Mouse (Mus musculus): ENCODE measurements at regions not wholly inside any gene's neighbourhood (a gene's known extent, or its start where the extent isn't known, plus 50 kb on each side); places are given as distances from the start of the nearest gene placed in this dataset.
"Not testable (repeated sequence)": the region's sequence is repeated elsewhere in the genome, so short reads cannot be mapped to it uniquely, and the experiment has no call there.

DNA sequence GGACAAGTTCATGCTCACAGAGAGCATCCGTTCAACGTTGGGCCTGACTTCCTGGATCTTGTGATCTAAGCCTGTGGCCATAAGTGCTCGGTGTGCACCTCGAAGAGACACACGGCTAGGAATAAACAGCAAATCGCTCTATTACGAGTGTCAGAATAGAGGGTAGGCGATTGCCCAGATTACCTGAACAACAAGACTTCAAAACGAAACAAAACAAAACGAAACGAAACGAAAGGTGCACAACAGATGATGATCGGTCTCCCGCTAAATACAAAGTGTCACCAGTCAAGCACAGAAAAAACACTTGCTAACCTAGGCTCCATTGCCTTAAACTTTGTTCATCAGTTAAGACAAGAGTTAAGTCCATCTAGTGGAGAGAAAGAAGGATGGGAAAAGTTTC is 67.4 kb downstream of the Pdia4 start:
- not testable (repeated sequence) for DNase-seq (ENCODE audit: low spot score)

DNA sequence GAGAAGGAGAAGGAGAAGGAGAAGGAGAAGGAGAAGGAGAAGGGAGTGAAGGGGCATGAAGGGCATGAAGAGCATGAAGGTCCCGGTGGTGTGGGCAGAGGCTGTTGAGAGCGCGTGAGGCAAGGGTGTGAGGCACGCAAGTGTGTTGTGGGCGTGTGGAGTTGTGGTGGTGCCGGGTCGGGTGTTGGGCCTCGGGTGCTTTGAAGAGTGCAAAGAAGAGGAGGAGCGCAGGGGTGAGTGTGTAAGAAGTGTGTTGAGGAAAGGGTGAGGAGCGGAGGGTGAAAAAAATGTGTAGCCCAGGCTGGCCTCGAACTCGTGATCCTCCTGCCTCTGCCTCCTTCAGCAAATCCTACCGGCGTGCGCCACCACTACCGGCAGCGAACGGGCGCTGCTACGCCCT is 69.4 kb downstream of the Pdia4 start:
- DNase-seq (ENCODE audit: low spot score): not testable (repeated sequence)

DNA sequence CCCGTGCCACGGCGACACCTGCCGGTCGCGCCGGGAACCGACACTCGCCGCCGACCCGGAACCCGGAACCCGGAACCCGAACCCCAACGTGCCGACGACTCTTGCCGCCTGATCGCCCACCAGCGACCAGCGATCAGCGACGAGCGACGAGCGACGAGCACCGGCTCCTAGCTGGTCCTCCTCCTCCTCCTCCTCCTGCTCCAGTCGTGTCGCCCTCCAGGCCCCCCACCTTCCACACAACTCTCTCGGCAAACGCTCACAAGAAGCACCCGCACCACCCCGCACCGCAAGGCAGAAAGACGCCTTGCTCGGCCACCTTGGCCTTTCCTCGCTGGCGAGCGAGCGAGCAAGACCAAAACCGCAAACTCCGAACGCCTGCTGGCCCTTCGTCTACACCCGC is 73.0 kb downstream of the Pdia4 start:
- DNase-seq (ENCODE audit: low spot score): not testable (repeated sequence)

DNA sequence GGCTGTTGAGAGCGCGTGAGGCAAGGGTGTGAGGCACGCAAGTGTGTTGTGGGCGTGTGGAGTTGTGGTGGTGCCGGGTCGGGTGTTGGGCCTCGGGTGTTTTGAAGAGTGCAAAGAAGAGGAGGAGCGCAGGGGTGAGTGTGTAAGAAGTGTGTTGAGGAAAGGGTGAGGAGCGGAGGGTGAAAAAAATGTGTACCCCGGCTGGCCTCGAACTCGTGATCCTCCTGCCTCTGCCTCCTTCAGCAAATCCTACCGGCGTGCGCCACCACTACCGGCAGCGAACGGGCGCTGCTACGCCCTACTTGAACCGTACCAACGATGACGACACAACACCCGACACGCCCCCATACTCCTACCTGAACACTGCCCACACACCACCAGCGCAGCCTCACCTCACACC is 73.5 kb downstream of the Pdia4 start:
- DNase-seq (ENCODE audit: low spot score): peak; percentile 67

DNA sequence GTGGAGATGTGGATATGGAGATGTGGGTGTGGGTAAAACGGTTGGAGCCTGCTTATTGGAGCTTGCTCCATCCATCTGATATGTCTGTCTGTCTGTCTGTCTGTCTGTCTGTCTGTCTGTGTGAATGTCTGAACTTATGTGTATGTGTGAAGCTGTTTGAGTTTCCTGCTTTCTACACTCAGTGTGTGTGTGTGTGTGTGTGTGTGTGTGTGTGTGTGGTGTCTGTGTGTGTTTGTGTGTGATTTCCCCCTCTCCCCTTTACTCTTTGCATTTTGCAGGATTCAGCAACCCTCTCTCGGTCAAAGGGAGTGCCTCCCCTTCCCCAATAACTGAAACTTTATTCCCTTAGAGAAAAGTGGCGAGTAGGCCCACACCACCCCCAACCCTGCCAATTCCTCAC is 75.3 kb downstream of the Pdia4 start:
- not testable (repeated sequence) for DNase-seq (ENCODE audit: low spot score)

Data from lung, postnatal 25 days (tissue).